Mouse (Mus musculus) myocyte (in vitro differentiated cells): ENCODE measurements around the gene Zfp275.

ENCODE experiments used
- MYOD1 ChIP-seq, 3 experiments: IDR thresholded peaks; one replicate each; pipeline ENCODE4 v1.6.1; 2011; ENCODE audit warnings: control low read depth in 2 of 3, low read depth in 2 of 3, mild to moderate bottlenecking in 2 of 3, moderate library complexity in 1 of 3; ENCODE audit not compliant: insufficient read length in 2 of 3, control insufficient read depth in 1 of 3
- MYOG ChIP-seq, 3 experiments: IDR thresholded peaks; one replicate each; pipeline ENCODE4 v1.6.1; 2011; ENCODE audit warnings: control low read depth in 2 of 3, low read depth in 2 of 3, mild to moderate bottlenecking in 2 of 3; ENCODE audit not compliant: insufficient read length in 2 of 3, control insufficient read depth in 1 of 3, insufficient read depth in 1 of 3
- POLR2A ChIP-seq: IDR thresholded peaks from one replicate; pipeline ENCODE4 v1.6.1; 2011; ENCODE audit warnings: low read depth, mild to moderate bottlenecking, control low read depth, moderate library complexity; ENCODE audit not compliant: insufficient read length
- POLR2AphosphoS2 ChIP-seq: IDR thresholded peaks from one replicate; pipeline ENCODE4 v1.6.1; 2011; ENCODE audit warnings: low read depth, control low read depth; ENCODE audit not compliant: insufficient read length
- TCF12 ChIP-seq: IDR thresholded peaks from one replicate; pipeline ENCODE4 v1.6.1; 2011; ENCODE audit warnings: mild to moderate bottlenecking, control low read depth; ENCODE audit not compliant: poor library complexity, insufficient read depth, severe bottlenecking
- USF1 ChIP-seq: IDR thresholded peaks from one replicate; pipeline ENCODE4 v1.6.1; 2011; ENCODE audit warnings: low read depth, mild to moderate bottlenecking, control low read depth, moderate library complexity

DNA sequence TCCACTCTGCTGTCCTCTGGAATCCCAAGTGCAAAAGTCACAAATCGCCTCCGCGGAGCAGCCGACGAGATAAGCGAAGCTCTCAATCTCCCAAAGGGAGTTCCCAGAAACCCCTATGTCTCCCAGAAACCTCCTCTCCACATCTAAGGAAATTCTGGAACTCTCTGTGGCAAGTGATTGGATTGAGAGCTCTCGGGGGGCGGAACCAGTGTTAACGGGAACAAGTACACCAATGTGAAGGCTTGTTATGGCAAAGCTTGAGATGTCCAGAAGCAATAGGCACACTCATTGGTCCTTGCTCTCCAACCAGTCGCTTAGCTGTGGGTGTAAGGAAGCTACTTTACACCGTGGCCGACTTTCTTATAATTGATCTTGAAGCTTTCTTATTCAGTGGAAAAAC lies 59.2 kb downstream of the Zfp275 start:
- no peak for TF ChIP-seq MYOD1 (IDR thresholded peaks at IDR 0.05; ENCODE audit: control insufficient read depth in 1 of 3, insufficient read length in 2 of 3, low read depth in 2 of 3)
- TF ChIP-seq TCF12 = no peak
- TF ChIP-seq POLR2AphosphoS2 = no peak
- TF ChIP-seq POLR2A = no peak
- no peak for TF ChIP-seq MYOG (IDR thresholded peaks at IDR 0.05; ENCODE audit: control insufficient read depth in 1 of 3, insufficient read depth in 1 of 3, insufficient read length in 2 of 3, low read depth in 2 of 3)
- no peak for TF ChIP-seq USF1
